Mouse (Mus musculus): ENCODE data around the gene Iqcc.

GRCm38 (mm10) chr4:129573430-129573829 lies 45.5 kb downstream of the Iqcc start, which contains the start of gene Lck:
- TF ChIP-seq FLI1 (IDR thresholded peaks at IDR 0.05; ENCODE audit: low read length) (no peak), GATA1 (IDR thresholded peaks at IDR 0.05; ENCODE audit: borderline replicate concordance, low read length) (no peak)
